Comparison of ENCODE assay signal across 11 mouse cellular contexts in the genomic region with DNA sequence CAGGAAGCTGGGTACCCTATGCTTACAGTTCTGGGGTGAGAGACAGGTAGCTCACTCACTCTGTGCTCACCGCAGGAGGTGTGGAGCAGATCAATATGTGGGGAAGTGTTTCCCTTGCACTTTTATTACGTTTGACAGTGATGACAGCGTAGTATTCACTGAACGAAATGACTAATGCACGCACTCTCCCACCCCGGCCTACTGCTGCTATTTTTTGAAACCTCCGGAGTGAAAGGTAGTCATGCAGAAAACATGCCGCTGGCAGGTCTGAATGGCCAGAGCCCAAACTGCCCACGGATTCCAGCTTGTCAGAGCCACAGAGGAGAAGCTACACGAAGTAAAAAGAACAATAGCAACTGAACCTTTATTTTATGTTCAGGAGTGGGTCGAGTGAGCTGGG.
DNase-seq lines count a peak whose midpoint lies in the region; ATAC-seq and TF ChIP-seq lines count a peak whose summit lies in the region.
"Had no signal": no experiment of that assay in that cellular context is flagged by ENCODE, and none has a peak within 500 bp of the region (broad histone marks: within the 10 kb centered on the region; RNA-seq: fewer than 3 reads in every experiment).

No protein-coding gene starts in this region.

- no peak overlapping the region for H3K4me3 ChIP-seq in forebrain, embryonic 10.5 days
- H3K4me3 ChIP-seq in forebrain, embryonic 16.5 days (replicated peaks; ENCODE audit: low read length), result no peak overlapping the region
- H3K4me3 ChIP-seq in kidney, embryonic 15.5 days (replicated peaks), result no peak overlapping the region
- H3K4me3 ChIP-seq in stomach, postnatal 0 days (ENCODE audit: low read depth, low read length), result no peak overlapping the region
- H3K4me3 ChIP-seq: hindbrain, embryonic 15.5 days had no signal

- no peaks in the 10 kb centered on the region for H3K9me3 ChIP-seq in forebrain, embryonic 10.5 days
- H3K9me3 ChIP-seq in forebrain, embryonic 16.5 days (ENCODE audit: control insufficient read depth, low read length), result no peaks in the 10 kb centered on the region
- no peaks in the 10 kb centered on the region for H3K9me3 ChIP-seq in kidney, embryonic 15.5 days (replicated peaks)
- H3K9me3 ChIP-seq in stomach, postnatal 0 days (ENCODE audit: control insufficient read depth, low read length), result no peaks in the 10 kb centered on the region
- H3K9me3 ChIP-seq: hindbrain, embryonic 15.5 days had no signal

- no peak for DNase-seq in forebrain, embryonic 10.5 days (ENCODE audit: extremely low spot score, low spot score)
- DNase-seq in right cerebral cortex, adult 2 months (ENCODE audit: low spot score in 2 of 2), result peak; percentile 52 to 55
- DNase-seq in right cerebral cortex, postnatal 14 days, result no peak
- DNase-seq in stomach, postnatal 0 days (ENCODE audit: low spot score), result no peak
- DNase-seq in thymus, postnatal 25 days, result no peak
- DNase-seq in natural killer cell, adult 2 months (ENCODE audit: low spot score in 2 of 2), result no peak

- no peak overlapping the region for H3K4me2 ChIP-seq in forebrain, embryonic 16.5 days (ENCODE audit: low read length)
- peak overlapping the region; percentile 30; the same call in 1 of the 2 replicates for H3K4me2 ChIP-seq in kidney, embryonic 15.5 days
- H3K4me2 ChIP-seq in stomach, postnatal 0 days (replicated peaks; ENCODE audit: low read depth), result no peak overlapping the region
- H3K4me2 ChIP-seq: hindbrain, embryonic 15.5 days; lung, embryonic 14.5 days had no signal

- H3K36me3 ChIP-seq in forebrain, embryonic 10.5 days (replicated peaks), result no peaks in the 10 kb centered on the region
- no peaks in the 10 kb centered on the region for H3K36me3 ChIP-seq in forebrain, embryonic 16.5 days (ENCODE audit: control insufficient read depth, insufficient read depth)
- no peaks in the 10 kb centered on the region for H3K36me3 ChIP-seq in kidney, embryonic 15.5 days
- no peaks in the 10 kb centered on the region for H3K36me3 ChIP-seq in stomach, postnatal 0 days (ENCODE audit: control insufficient read depth, insufficient read depth, low read length)
- H3K36me3 ChIP-seq: hindbrain, embryonic 15.5 days had no signal

- TF ChIP-seq EP300 in stomach, postnatal 0 days (optimal IDR thresholded peaks at IDR 0.05), result no peak

- H3K27ac ChIP-seq in forebrain, embryonic 10.5 days, result peak overlapping the region; percentile 51
- H3K27ac ChIP-seq in forebrain, embryonic 16.5 days (ENCODE audit: low read length), result no peak overlapping the region
- peak overlapping the region; percentile 9 for H3K27ac ChIP-seq in kidney, embryonic 15.5 days
- H3K27ac ChIP-seq in stomach, postnatal 0 days (replicated peaks), result no peak overlapping the region
- H3K27ac ChIP-seq: hindbrain, embryonic 15.5 days had no signal

- no peak for TF ChIP-seq CTCF in stomach, postnatal 0 days (IDR thresholded peaks at IDR 0.05; ENCODE audit: low read depth)

- ATAC-seq in forebrain, embryonic 16.5 days, result no peak; the same call in 1 of the 2 replicates
- ATAC-seq in kidney, embryonic 15.5 days (replicated peaks; ENCODE audit: low FRiP score), result peak; percentile 60; the same call in 1 of the 2 replicates
- ATAC-seq in stomach, postnatal 0 days (ENCODE audit: low FRiP score, low TSS enrichment), result peak; percentile 54; the same call in 1 of the 2 replicates

- 29% methylated on average over 11 of the region's 11 CpGs for WGBS in forebrain, embryonic 10.5 days
- 7% methylated on average over 11 of the region's 11 CpGs for WGBS in forebrain, embryonic 16.5 days
- 22% methylated on average over 11 of the region's 11 CpGs for WGBS in kidney, embryonic 15.5 days
- WGBS in stomach, postnatal 0 days, result 53% methylated on average over 11 of the region's 11 CpGs

- H3K9ac ChIP-seq in forebrain, embryonic 16.5 days (replicated peaks; ENCODE audit: low read depth, low read length), result no peak overlapping the region
- H3K9ac ChIP-seq in kidney, embryonic 15.5 days, result no peak overlapping the region
- no peak overlapping the region for H3K9ac ChIP-seq in stomach, postnatal 0 days (ENCODE audit: low read length)
- H3K9ac ChIP-seq: hindbrain, embryonic 15.5 days; lung, embryonic 14.5 days had no signal

- H3K4me1 ChIP-seq in forebrain, embryonic 10.5 days, result peaks cover 21% of the 10 kb centered on the region
- H3K4me1 ChIP-seq in forebrain, embryonic 16.5 days (replicated peaks; ENCODE audit: control insufficient read depth, insufficient read depth, low read length), result peaks cover 2% of the 10 kb centered on the region; the same call in 1 of the 2 replicates
- H3K4me1 ChIP-seq in kidney, embryonic 15.5 days, result peaks cover 16% of the 10 kb centered on the region
- H3K4me1 ChIP-seq in stomach, postnatal 0 days (replicated peaks; ENCODE audit: control insufficient read depth, insufficient read depth), result no peaks in the 10 kb centered on the region

- peaks cover 35% of the 10 kb centered on the region for H3K27me3 ChIP-seq in forebrain, embryonic 10.5 days (ENCODE audit: poor library complexity, severe bottlenecking)
- no peaks in the 10 kb centered on the region for H3K27me3 ChIP-seq in forebrain, embryonic 16.5 days (replicated peaks; ENCODE audit: control insufficient read depth, insufficient read depth, low read length)
- no peaks in the 10 kb centered on the region for H3K27me3 ChIP-seq in kidney, embryonic 15.5 days
- H3K27me3 ChIP-seq in stomach, postnatal 0 days (ENCODE audit: control insufficient read depth, insufficient read depth, low read length), result no peaks in the 10 kb centered on the region
- H3K27me3 ChIP-seq: CH12.LX; hindbrain, embryonic 15.5 days had no signal

Comparison
In these comparisons a context has a peak if more than half of its experiments do, and no peak if none do; other contexts are left out.
1. DNase-seq: peak in right cerebral cortex, adult 2 months (2 of 2); none in forebrain, embryonic 10.5 days (single experiment), right cerebral cortex, postnatal 14 days (single experiment), stomach, postnatal 0 days (single experiment), thymus, postnatal 25 days (single experiment) and natural killer cell, adult 2 months (0 of 2).
2. H3K27ac ChIP-seq: peak in forebrain, embryonic 10.5 days (single experiment) and kidney, embryonic 15.5 days (single experiment); none in forebrain, embryonic 16.5 days (single experiment) and stomach, postnatal 0 days (single experiment).